Mouse (Mus musculus) embryonic stem cell, embryonic (primary cell): ENCODE data around the gene C6.

ENCODE experiments used
- CTCF ChIA-PET, 4 experiments: fragments of 300-600 bp in 2 of 4; fragments of 350-600 bp in 2 of 4; sonication (Branson Sonifier 250); formaldehyde crosslinking; loops; one replicate each; lab custom pipeline; 2022; ENCODE audit warnings: inconsistent platforms in 2 of 4; lab: Charles Lee
- POLR2A ChIA-PET, 4 experiments: fragments of 300-600 bp in 2 of 4; fragments of 350-600 bp in 2 of 4; sonication (Branson Sonifier 250); formaldehyde crosslinking; loops; one replicate each; lab custom pipeline; 2022; ENCODE audit warnings: antibody characterized with exemption in 4 of 4, inconsistent platforms in 1 of 4; lab: Charles Lee

The C6 gene

GRCm38 (mm10) chr15:4726830-4727310 lies at the start of gene C6:
Gene C6, plus strand, starts transcription at chr15:4727175.
- ChIA-PET CTCF (no interaction called here), POLR2A (no interaction called here)

- ChIA-PET POLR2A (no interaction called here), CTCF (no interaction called here)
Observed at GRCm38 (mm10) chr15:4697604-4698003, 29.4 kb upstream of the C6 start.

GRCm38 (mm10) chr15:4734150-4734549 lies 7.2 kb downstream of the C6 start:
- CTCF ChIA-PET, result no interaction called here

GRCm38 (mm10) chr15:4734996-4735609 lies 8.1 kb downstream of the C6 start:
- ChIA-PET POLR2A (no interaction called here), CTCF (no interaction called here)

More at GRCm38 (mm10) chr15:4734150-4734549, 7.2 kb downstream of the C6 start:
- POLR2A ChIA-PET, result interaction anchor here in 1 of 4 experiments (0.7 kb wide), 1 partner anchor 14 kb away, joined by 13 read pairs; no protein-coding TSS in a partner anchor

GRCm38 (mm10) chr15:4747656-4748055 lies 20.7 kb downstream of the C6 start:
- ChIA-PET POLR2A (no interaction called here), CTCF (no interaction called here)

- CTCF ChIA-PET, result no interaction called here
- POLR2A ChIA-PET, result no interaction called here
Observed at GRCm38 (mm10) chr15:4790378-4790777, 63.4 kb downstream of the C6 start.

- ChIA-PET CTCF (no interaction called here), POLR2A (no interaction called here)
Observed at GRCm38 (mm10) chr15:4796861-4797260, 69.9 kb downstream of the C6 start.

GRCm38 (mm10) chr15:4804256-4804655 lies 77.3 kb downstream of the C6 start:
- CTCF ChIA-PET, result no interaction called here
- POLR2A ChIA-PET, result no interaction called here

GRCm38 (mm10) chr15:4808131-4808530 lies 81.2 kb downstream of the C6 start:
- CTCF ChIA-PET, result no interaction called here

GRCm38 (mm10) chr15:4814976-4815375 lies 88.0 kb downstream of the C6 start:
- POLR2A ChIA-PET, result no interaction called here
- CTCF ChIA-PET, result no interaction called here

More at GRCm38 (mm10) chr15:4808131-4808530, 81.2 kb downstream of the C6 start:
- POLR2A ChIA-PET, result no interaction called here

- ChIA-PET POLR2A (no interaction called here), CTCF (no interaction called here)
Observed at GRCm38 (mm10) chr15:4815711-4816110, 88.7 kb downstream of the C6 start.

- CTCF ChIA-PET, result no interaction called here
Observed at GRCm38 (mm10) chr15:4816752-4817493, 89.9 kb downstream of the C6 start.

GRCm38 (mm10) chr15:4818437-4818836 lies 91.5 kb downstream of the C6 start:
- ChIA-PET POLR2A (no interaction called here), CTCF (no interaction called here)

More at GRCm38 (mm10) chr15:4816752-4817493, 89.9 kb downstream of the C6 start:
- POLR2A ChIA-PET, result no interaction called here

- ChIA-PET POLR2A (no interaction called here), CTCF (no interaction called here)
Observed at GRCm38 (mm10) chr15:4821161-4821560, 94.2 kb downstream of the C6 start.

GRCm38 (mm10) chr15:4821824-4822223 lies 94.8 kb downstream of the C6 start:
- POLR2A ChIA-PET, result no interaction called here
- CTCF ChIA-PET, result no interaction called here

GRCm38 (mm10) chr15:4827736-4828135 lies 100.8 kb downstream of the C6 start:
- CTCF ChIA-PET, result no interaction called here
- POLR2A ChIA-PET, result no interaction called here

- CTCF ChIA-PET, result no interaction called here
- POLR2A ChIA-PET, result no interaction called here
Observed at GRCm38 (mm10) chr15:4836354-4836753, 109.4 kb downstream of the C6 start.

GRCm38 (mm10) chr15:4850015-4850414 lies 123.0 kb downstream of the C6 start:
- ChIA-PET POLR2A (no interaction called here), CTCF (no interaction called here)
